Mouse (Mus musculus) spleen, postnatal 36 days (tissue): ENCODE results near the gene Olfr1442.
"Not testable (repeated sequence)": the region's sequence is repeated elsewhere in the genome, so short reads cannot be mapped to it uniquely, and the experiment has no call there.

Experiments used
- DNase-seq, 2 experiments: peaks; one replicate each; pipeline ENCODE4 v3.0.0; 2022; ENCODE audit warnings: low spot score in 2 of 2, mixed read lengths in 1 of 2

The Olfr1442 gene

GRCm38 (mm10) chr19:12670139-12670538 is at the start of gene Olfr1442:
TSS of gene Olfr1442 (plus strand) at chr19:12670439.
- DNase-seq, result no peak

GRCm38 (mm10) chr19:12633176-12633575 is 37.1 kb upstream of the Olfr1442 start, which contains the start of gene Glyat:
TSS of gene Glyat (plus strand) at chr19:12633308.
- no peak for DNase-seq

GRCm38 (mm10) chr19:12634259-12634658 is 36.0 kb upstream of the Olfr1442 start:
- no peak for DNase-seq

- no peak for DNase-seq
These were observed 35.3 kb upstream of the Olfr1442 start for GRCm38 (mm10) chr19:12634963-12635362.

GRCm38 (mm10) chr19:12636863-12637262 is 33.4 kb upstream of the Olfr1442 start:
- no peak for DNase-seq

- no peak for DNase-seq
These were observed 32.2 kb upstream of the Olfr1442 start for GRCm38 (mm10) chr19:12638049-12638448.

- no peak for DNase-seq
These were observed 20.7 kb upstream of the Olfr1442 start for GRCm38 (mm10) chr19:12649511-12649910.

- DNase-seq, result no peak
These were observed 4.1 kb upstream of the Olfr1442 start for GRCm38 (mm10) chr19:12666156-12666555.

- not testable (repeated sequence) for DNase-seq
These were observed 1.6 kb upstream of the Olfr1442 start for GRCm38 (mm10) chr19:12668601-12669000.

- no peak for DNase-seq
These were observed 812 bp downstream of the Olfr1442 start for GRCm38 (mm10) chr19:12671051-12671450.

- no peak for DNase-seq
These were observed 7.6 kb downstream of the Olfr1442 start, which contains the start of gene Olfr1443 for GRCm38 (mm10) chr19:12677812-12678211. TSS of gene Olfr1443 (plus strand) at chr19:12678112.

GRCm38 (mm10) chr19:12684638-12685037 is 14.4 kb downstream of the Olfr1442 start:
- DNase-seq, result no peak

GRCm38 (mm10) chr19:12685231-12685630 is 15.0 kb downstream of the Olfr1442 start:
- no peak for DNase-seq

- no peak for DNase-seq
These were observed 25.4 kb downstream of the Olfr1442 start, which contains the start of gene Keg1 for GRCm38 (mm10) chr19:12695590-12695989. TSS of gene Keg1 (plus strand) at chr19:12695786.

- DNase-seq, result no peak
These were observed 26.0 kb downstream of the Olfr1442 start for GRCm38 (mm10) chr19:12696221-12696620.

- DNase-seq, result peak in 1 of 2 experiments; percentile 2
These were observed 38.2 kb downstream of the Olfr1442 start for GRCm38 (mm10) chr19:12708458-12708857.

GRCm38 (mm10) chr19:12708986-12709385 is 38.7 kb downstream of the Olfr1442 start:
- DNase-seq, result no peak

GRCm38 (mm10) chr19:12719189-12719588 is 49.0 kb downstream of the Olfr1442 start:
- no peak for DNase-seq

- no peak for DNase-seq
These were observed 50.2 kb downstream of the Olfr1442 start for GRCm38 (mm10) chr19:12720463-12720862.

- DNase-seq, result not testable (repeated sequence)
These were observed 50.7 kb downstream of the Olfr1442 start for GRCm38 (mm10) chr19:12720919-12721318.

- DNase-seq, result not testable (repeated sequence)
These were observed 51.4 kb downstream of the Olfr1442 start for GRCm38 (mm10) chr19:12721596-12721995.

- DNase-seq, result peak in 1 of 2 experiments; percentile 4
These were observed 52.1 kb downstream of the Olfr1442 start for GRCm38 (mm10) chr19:12722308-12722707.

- DNase-seq, result no peak
These were observed 55.6 kb downstream of the Olfr1442 start for GRCm38 (mm10) chr19:12725851-12726250.
